Mouse (Mus musculus): Measurements from ENCODE around the gene Trpm8.

GRCm38 (mm10) chr1:88264869-88265240, 12.6 kb upstream of the Trpm8 start:
- no peak for TF ChIP-seq CTCF (IDR thresholded peaks at IDR 0.05; ENCODE audit: extremely low read depth, insufficient read depth, insufficient read length, insufficient replicate concordance)
- no peak for TF ChIP-seq POLR2A (IDR thresholded peaks at IDR 0.05; ENCODE audit: low read depth, low read length)

Measured in spleen, adult 2 months (tissue).